Mouse (Mus musculus): ENCODE data around the gene Zfp618. TPM values are rescaled to one million over a fixed set of nuclear protein-coding genes. Genes with fewer than 3 reads are reported as not detected.

The Zfp618 gene
- polyA plus RNA-seq, 1 experiment from 2014 or later: 20.1 TPM

DNA sequence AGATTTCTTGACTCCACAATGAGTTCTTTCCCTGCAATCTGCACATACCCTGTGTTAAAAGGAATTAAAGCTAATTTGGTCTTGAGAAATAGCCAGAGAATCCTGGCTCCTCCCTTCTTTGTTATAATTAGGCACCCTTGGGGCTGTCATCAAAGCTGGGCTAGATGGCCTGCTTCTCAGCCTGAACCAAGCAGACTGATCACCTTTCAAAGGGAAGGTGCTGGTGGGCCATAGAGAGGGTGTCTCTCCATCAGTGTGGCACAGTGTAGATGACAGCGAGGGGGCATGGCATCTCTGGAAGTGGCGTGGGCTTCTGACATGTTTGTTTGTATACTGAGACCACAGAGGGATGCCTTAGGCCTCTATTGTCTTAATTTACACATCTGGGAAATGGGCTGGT lies 9.5 kb downstream of the Zfp618 start:
- WGBS: 86% methylated on average over 2 of the region's 2 CpGs

DNA sequence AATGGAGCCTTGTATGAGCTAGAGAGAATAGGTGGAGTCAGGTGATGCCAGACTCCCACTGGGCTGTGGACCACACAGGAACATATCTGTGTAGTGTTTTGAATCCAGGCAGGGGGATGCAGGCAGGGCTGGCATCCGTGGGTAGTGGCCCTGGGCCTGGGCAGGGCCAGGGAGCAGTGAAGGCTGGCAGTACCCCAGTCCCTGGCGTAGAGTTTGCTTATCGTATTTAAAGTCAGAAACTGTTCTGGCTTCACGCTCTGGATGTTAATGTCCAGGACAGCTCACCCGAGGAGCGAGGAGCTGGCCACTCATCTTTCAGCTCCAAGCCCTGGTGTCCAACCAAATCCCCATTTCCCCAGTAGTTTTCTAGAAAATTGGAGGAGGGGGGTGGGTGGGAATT lies 10.2 kb downstream of the Zfp618 start:
- Histone ChIP-seq H3K9me3 (no peaks in the 10 kb centered on the region), H3K36me3 (no peaks in the 10 kb centered on the region), H3K4me3 (replicated peaks) (no peak overlapping the region), H3K4me2 (replicated peaks) (no peak overlapping the region), H3K9ac (no peak overlapping the region), H3K4me1 (replicated peaks) (peaks cover 26% of the 10 kb centered on the region), H3K27ac (no peak overlapping the region), H3K27me3 (replicated peaks) (no peaks in the 10 kb centered on the region)
- no peak for ATAC-seq
- 65% methylated on average over 6 of the region's 6 CpGs for WGBS

More for the DNA sequence above, 9.5 kb downstream of the Zfp618 start:
- no peaks in the 10 kb centered on the region for H3K27me3 ChIP-seq (replicated peaks)
- no peaks in the 10 kb centered on the region for H3K36me3 ChIP-seq
- no peak overlapping the region for H3K9ac ChIP-seq
- no peak for ATAC-seq
- no peak overlapping the region for H3K27ac ChIP-seq
- no peak overlapping the region for H3K4me3 ChIP-seq (replicated peaks)
- no peaks in the 10 kb centered on the region for H3K9me3 ChIP-seq
- no peak overlapping the region for H3K4me2 ChIP-seq (replicated peaks)
- H3K4me1 ChIP-seq (replicated peaks): peaks cover 29% of the 10 kb centered on the region

DNA sequence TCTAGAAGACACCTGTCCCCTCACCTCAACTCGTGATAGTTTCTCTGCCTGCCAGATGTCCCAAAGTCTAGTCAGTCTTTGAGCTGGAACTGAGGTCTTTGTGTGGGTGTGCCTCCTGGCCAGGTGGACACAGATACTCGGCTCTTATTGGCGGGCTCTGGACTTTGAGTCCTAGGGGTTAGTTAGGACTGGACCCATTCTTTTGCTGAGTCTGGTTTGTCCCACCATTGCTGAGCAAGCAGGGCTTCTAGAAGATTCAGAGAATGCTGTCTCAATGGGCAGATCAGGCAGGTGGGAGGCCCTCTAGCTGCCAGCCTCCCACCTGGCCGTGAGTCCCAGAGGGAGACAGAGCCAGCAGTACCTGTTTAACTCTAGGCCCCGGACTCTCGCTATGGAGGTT lies 12.1 kb downstream of the Zfp618 start:
- H3K36me3 ChIP-seq: no peaks in the 10 kb centered on the region
- WGBS: 78% methylated on average over 6 of the region's 6 CpGs
- H3K27ac ChIP-seq: no peak overlapping the region
- ATAC-seq: peak; percentile 69
- H3K9ac ChIP-seq: no peak overlapping the region
- H3K4me2 ChIP-seq (replicated peaks): no peak overlapping the region
- no peaks in the 10 kb centered on the region for H3K27me3 ChIP-seq (replicated peaks)
- H3K4me3 ChIP-seq (replicated peaks): no peak overlapping the region
- H3K4me1 ChIP-seq (replicated peaks): peaks cover 16% of the 10 kb centered on the region
- no peaks in the 10 kb centered on the region for H3K9me3 ChIP-seq

DNA sequence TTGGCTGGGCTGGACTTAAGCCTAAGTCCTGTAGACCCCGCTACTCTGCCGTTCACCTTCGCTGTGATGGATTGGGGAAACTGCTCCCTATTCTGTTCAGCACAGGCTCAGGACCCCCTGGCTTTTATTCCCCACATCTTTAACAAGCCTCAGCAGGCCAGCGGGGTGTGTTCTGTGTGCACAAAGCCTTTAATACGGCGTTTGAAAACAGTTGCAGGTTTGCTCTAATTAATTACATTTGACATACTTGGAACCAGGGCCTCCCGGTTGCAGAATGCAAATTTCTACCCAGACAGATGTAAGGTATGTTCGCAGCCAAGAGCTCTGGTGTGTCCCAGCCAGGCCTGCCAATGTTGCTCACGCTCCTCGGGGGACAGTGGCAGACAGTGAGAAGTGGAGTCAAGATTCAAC lies 13.1 kb downstream of the Zfp618 start:
- Histone ChIP-seq H3K4me1 (replicated peaks) (peaks cover 16% of the 10 kb centered on the region), H3K9me3 (no peaks in the 10 kb centered on the region), H3K4me3 (replicated peaks) (no peak overlapping the region), H3K9ac (no peak overlapping the region), H3K36me3 (no peaks in the 10 kb centered on the region), H3K27ac (no peak overlapping the region), H3K4me2 (replicated peaks) (no peak overlapping the region), H3K27me3 (replicated peaks) (no peaks in the 10 kb centered on the region)
- 54% methylated on average over 10 of the region's 10 CpGs for WGBS
- no peak for ATAC-seq

DNA sequence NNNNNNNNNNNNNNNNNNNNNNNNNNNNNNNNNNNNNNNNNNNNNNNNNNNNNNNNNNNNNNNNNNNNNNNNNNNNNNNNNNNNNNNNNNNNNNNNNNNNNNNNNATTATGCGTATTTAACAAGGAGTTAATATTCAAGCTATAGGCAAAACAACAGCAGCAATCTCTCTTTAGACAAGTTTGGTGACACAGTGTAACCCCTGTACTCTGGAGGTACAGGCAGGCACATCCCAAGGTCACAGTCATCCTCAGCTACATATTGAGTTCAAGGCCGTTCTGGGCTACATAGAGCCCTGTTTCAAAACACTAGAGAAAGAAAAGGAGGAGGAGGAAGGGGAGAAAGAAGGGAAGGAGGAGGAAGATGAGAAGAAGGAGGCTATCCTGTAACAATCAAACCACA lies 16.2 kb downstream of the Zfp618 start:
- Histone ChIP-seq H3K9me3 (no peaks in the 10 kb centered on the region), H3K4me1 (replicated peaks) (peaks cover 11% of the 10 kb centered on the region; the same call in 1 of the 2 replicates), H3K27me3 (replicated peaks) (no peaks in the 10 kb centered on the region), H3K27ac (no peak overlapping the region), H3K36me3 (no peaks in the 10 kb centered on the region), H3K4me2 (replicated peaks) (no peak overlapping the region), H3K9ac (no peak overlapping the region), H3K4me3 (replicated peaks) (no peak overlapping the region)
- no peak for ATAC-seq
- WGBS: 87% methylated on average over 2 of the region's 2 CpGs

DNA sequence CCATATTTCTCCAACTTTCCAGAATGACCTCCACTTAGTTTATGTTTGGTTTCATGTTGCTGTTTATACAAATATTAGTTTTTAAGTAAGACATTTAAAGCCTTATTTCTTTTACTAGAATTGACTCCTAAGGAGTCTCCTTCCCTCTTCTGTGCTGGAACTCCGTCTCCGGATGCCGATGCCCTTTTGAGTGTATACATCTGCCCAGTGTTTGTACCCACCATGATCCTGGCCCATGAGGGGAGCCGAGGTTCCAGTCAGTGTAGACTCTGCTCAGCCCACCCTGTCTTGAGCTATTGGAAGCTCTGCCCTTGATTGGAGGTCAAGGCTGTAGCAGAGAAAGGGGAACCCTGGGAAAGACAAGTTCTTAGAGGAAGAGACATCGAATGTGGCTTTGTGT lies 18.2 kb downstream of the Zfp618 start:
- no peak for ATAC-seq
- Histone ChIP-seq H3K4me1 (replicated peaks) (no peaks in the 10 kb centered on the region), H3K9me3 (no peaks in the 10 kb centered on the region), H3K27me3 (replicated peaks) (no peaks in the 10 kb centered on the region), H3K4me3 (replicated peaks) (no peak overlapping the region), H3K9ac (no peak overlapping the region), H3K4me2 (replicated peaks) (no peak overlapping the region), H3K27ac (no peak overlapping the region), H3K36me3 (no peaks in the 10 kb centered on the region)
- 92% methylated on average over 5 of the region's 5 CpGs for WGBS

DNA sequence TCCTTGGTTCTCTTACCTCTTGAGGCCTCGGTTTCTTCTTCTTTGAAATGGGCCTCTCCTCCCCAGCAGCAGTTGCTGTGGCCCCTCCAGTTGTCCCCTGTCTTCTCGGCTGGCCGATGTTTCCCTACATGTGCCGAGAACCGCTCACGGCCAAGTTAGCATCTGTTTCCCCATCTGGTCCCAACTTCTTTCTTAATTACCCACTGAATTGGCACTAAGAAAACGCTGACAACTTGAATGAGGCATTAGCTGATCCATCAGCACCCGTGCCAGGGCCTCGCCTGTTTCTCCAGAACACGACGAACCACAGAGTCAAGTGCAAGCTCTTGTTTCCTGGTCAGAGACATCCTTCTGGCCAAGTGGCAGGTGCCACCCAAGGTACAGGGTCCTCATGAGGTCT lies 26.0 kb downstream of the Zfp618 start:
- no peak overlapping the region for H3K4me3 ChIP-seq (replicated peaks)
- no peaks in the 10 kb centered on the region for H3K27me3 ChIP-seq (replicated peaks)
- no peak for ATAC-seq
- no peak overlapping the region for H3K27ac ChIP-seq
- H3K4me1 ChIP-seq (replicated peaks): no peaks in the 10 kb centered on the region
- H3K36me3 ChIP-seq: no peaks in the 10 kb centered on the region
- no peak overlapping the region for H3K4me2 ChIP-seq (replicated peaks)
- no peak overlapping the region for H3K9ac ChIP-seq
- H3K9me3 ChIP-seq: no peaks in the 10 kb centered on the region
- WGBS: 83% methylated on average over 11 of the region's 11 CpGs

DNA sequence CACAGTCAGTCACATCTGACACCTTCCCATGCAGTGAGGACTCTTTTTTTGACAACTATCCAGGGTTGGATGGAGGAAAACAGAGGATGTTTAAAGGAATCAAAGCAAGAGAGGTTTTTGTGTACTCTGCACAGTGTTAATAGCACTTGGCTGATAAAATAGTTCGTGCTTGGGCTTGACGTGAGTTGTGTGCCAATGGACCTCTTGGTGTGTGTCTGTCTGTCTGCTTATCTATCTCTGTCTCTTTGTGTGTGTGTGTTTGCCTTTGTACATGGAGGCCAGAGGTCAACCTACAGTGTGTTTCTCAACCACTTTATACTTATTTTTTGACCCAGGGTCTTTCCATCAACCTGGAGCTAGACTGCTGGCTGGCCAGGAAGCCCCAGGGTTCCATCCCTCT lies 27.8 kb downstream of the Zfp618 start:
- Histone ChIP-seq H3K9ac (no peak overlapping the region), H3K9me3 (no peaks in the 10 kb centered on the region), H3K4me1 (replicated peaks) (peaks cover 17% of the 10 kb centered on the region), H3K27ac (no peak overlapping the region), H3K27me3 (replicated peaks) (no peaks in the 10 kb centered on the region), H3K4me3 (replicated peaks) (no peak overlapping the region), H3K36me3 (peaks cover 6% of the 10 kb centered on the region; the same call in 1 of the 2 replicates), H3K4me2 (replicated peaks) (no peak overlapping the region)
- ATAC-seq: no peak; the same call in 1 of the 2 replicates
- 45% methylated on average over 2 of the region's 2 CpGs for WGBS

DNA sequence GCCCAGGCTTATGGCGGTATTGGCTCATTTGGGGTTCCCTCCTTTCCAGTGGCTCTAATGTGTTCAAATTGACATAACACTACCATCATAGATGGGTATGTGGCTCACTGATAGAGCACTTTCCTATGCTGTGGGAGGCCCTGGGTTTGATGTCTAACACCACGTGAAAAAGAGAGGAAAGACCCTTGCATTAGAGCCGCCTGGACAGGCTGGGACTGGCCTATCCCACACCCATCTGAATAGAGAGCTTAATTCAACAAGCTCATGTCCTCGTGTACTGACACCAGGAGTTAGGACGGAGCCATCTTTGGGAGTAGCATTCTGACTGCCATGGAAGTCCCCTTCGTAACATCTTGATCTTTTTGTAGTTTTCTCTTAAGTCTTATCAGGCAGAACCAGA lies 32.2 kb downstream of the Zfp618 start:
- WGBS: 85% methylated on average over 6 of the region's 6 CpGs
- no peak overlapping the region for H3K4me3 ChIP-seq (replicated peaks)
- H3K4me1 ChIP-seq (replicated peaks): peaks cover 44% of the 10 kb centered on the region

DNA sequence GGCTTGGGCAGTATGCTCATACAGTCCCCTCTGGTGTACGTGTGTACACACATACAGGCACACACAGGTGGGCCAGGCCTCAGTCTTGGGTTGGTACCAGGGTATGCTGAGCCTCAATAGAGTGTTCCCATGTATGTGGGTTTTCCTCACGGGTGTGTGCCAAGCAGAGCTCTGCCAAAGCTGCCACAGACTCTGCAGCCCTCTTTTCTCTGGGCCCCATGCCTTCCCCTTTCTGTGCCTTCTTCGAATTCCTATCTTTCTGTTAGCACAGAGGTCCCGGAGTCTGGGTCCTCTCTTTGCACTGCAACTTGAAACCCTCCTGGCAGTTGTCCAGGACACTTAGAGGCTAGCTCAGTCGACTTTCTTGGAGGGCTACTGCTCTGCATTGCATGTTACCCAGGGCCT lies 33.1 kb downstream of the Zfp618 start:
- H3K4me1 ChIP-seq (replicated peaks): peaks cover 44% of the 10 kb centered on the region
- WGBS: 17% methylated on average over 5 of the region's 5 CpGs
- H3K27me3 ChIP-seq (replicated peaks): no peaks in the 10 kb centered on the region
- H3K27ac ChIP-seq: peak overlapping the region; percentile 86
- peak overlapping the region; percentile 25 for H3K4me2 ChIP-seq (replicated peaks)
- H3K4me3 ChIP-seq (replicated peaks): no peak overlapping the region
- no peak overlapping the region for H3K9ac ChIP-seq
- peak; percentile 79 for ATAC-seq
- no peaks in the 10 kb centered on the region for H3K9me3 ChIP-seq
- peaks cover 6% of the 10 kb centered on the region; the same call in 1 of the 2 replicates for H3K36me3 ChIP-seq

More for the DNA sequence above, 32.2 kb downstream of the Zfp618 start:
- Histone ChIP-seq H3K9ac (no peak overlapping the region), H3K9me3 (no peaks in the 10 kb centered on the region), H3K27ac (peak overlapping the region; percentile 86; the same call in 1 of the 2 replicates), H3K36me3 (peaks cover 6% of the 10 kb centered on the region; the same call in 1 of the 2 replicates), H3K4me2 (replicated peaks) (no peak overlapping the region), H3K27me3 (replicated peaks) (no peaks in the 10 kb centered on the region)
- ATAC-seq: no peak

DNA sequence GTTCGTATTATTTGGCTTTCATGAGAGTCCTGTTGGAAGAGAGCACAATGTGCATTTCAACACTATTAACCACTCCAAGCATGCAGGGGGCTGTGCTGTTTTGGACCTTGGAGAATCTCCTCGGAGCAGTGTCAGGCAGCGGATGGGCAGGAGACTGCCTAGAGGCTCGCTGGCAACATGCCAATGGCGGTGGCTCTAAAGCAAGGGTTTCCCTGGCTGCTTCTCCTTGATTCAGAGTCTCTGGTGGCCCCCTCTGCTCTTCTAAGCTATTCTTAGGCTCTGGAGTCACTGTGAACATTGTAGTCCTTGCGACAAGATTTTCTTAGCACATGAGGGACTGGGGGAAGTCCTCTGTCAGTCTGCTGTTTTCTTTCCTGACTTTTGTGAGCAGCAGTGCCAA lies 33.5 kb downstream of the Zfp618 start:
- Histone ChIP-seq H3K9ac (no peak overlapping the region), H3K27ac (peak overlapping the region; percentile 86), H3K36me3 (peaks cover 6% of the 10 kb centered on the region; the same call in 1 of the 2 replicates), H3K9me3 (no peaks in the 10 kb centered on the region), H3K4me3 (replicated peaks) (no peak overlapping the region), H3K4me1 (replicated peaks) (peaks cover 44% of the 10 kb centered on the region), H3K27me3 (replicated peaks) (no peaks in the 10 kb centered on the region), H3K4me2 (replicated peaks) (0 out of 2 replicates have a peak overlapping the region, but pooled peaks have one; percentile 25)
- 35% methylated on average over 6 of the region's 6 CpGs for WGBS
- peak; percentile 64 for ATAC-seq

DNA sequence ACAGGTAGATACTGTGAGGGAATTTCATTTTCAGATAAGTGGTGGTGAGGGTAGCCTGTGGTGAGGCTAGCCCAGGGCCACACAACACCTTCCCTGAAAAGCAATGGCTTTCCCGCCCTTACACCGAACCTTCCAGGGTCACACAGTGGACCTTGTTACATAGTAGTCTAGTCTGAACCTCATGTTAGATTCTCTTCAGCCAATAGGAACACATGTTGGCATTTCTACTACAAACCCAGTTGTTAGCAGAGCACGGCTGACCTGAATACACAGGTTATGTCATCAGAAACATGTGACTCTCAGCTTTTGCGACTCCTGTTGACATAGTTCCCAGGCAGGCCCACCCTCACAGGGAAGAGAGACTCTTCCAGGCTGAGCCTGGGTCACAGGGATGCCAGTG lies 33.9 kb downstream of the Zfp618 start:
- Histone ChIP-seq H3K4me1 (replicated peaks) (peaks cover 44% of the 10 kb centered on the region), H3K9me3 (no peaks in the 10 kb centered on the region), H3K27me3 (replicated peaks) (no peaks in the 10 kb centered on the region), H3K9ac (no peak overlapping the region), H3K36me3 (peaks cover 6% of the 10 kb centered on the region; the same call in 1 of the 2 replicates), H3K4me3 (replicated peaks) (no peak overlapping the region), H3K27ac (peak overlapping the region; percentile 86), H3K4me2 (replicated peaks) (no peak overlapping the region)
- peak; percentile 55 for ATAC-seq
- WGBS: 55% methylated on average over 4 of the region's 4 CpGs

DNA sequence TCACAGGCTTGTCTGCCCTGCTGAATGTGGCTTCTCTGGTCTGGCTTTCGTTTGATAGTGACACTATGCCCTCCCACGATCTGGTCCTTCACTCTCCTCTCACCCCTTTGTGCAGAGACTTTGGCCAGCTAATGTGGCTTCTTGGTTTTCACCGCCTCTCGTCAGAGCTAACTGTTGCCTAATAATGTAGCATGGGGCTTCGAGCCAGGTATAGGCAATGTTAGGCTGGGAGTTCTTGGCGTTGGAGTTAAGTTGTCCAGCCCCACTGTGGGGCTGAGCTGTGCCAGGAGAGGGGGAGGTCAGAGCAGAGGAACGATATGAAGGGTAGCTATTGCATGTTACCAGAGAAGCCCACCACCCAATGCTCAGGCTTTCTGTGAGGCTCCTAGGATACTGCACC lies 34.5 kb downstream of the Zfp618 start:
- Histone ChIP-seq H3K4me3 (replicated peaks) (no peak overlapping the region), H3K4me1 (replicated peaks) (peaks cover 46% of the 10 kb centered on the region), H3K9me3 (no peaks in the 10 kb centered on the region), H3K27ac (peak overlapping the region; percentile 86; the same call in 1 of the 2 replicates), H3K36me3 (peaks cover 6% of the 10 kb centered on the region; the same call in 1 of the 2 replicates), H3K9ac (no peak overlapping the region), H3K27me3 (replicated peaks) (no peaks in the 10 kb centered on the region), H3K4me2 (replicated peaks) (no peak overlapping the region)
- 0 out of 2 replicates have a peak, but pooled peaks have one; percentile 2 for ATAC-seq
- WGBS: 64% methylated on average over 7 of the region's 7 CpGs
